Mouse (Mus musculus) lung, postnatal 0 days (tissue): Measurements from ENCODE around the gene Rundc1. TPM values are rescaled to one million over a fixed set of nuclear protein-coding genes. Genes with fewer than 3 reads are reported as not detected.
"Not testable (repeated sequence)": the region's sequence is repeated elsewhere in the genome, so short reads cannot be mapped to it uniquely, and the experiment has no call there.

Experiments
- ATAC-seq: fragments of 200-750 bp; cut with Nextera tagmentation; 2 replicates; pipeline ENCODE4 v1.8.0; 2017; ENCODE audit warnings: moderate library complexity
- DNase-seq: peaks from one replicate; pipeline ENCODE4 v3.0.0-alpha.2; 2016; ENCODE audit warnings: low spot score
- H3K27ac ChIP-seq: fragments of 300-500 bp; sonication (generic); 2 replicates; pipeline ENCODE4 v1.5.1; 2014; ENCODE audit warnings: antibody characterized with exemption, mild to moderate bottlenecking, low read length, mixed read lengths
- H3K27me3 ChIP-seq: fragments of 300-500 bp; sonication (generic); replicated peaks from 2 replicates; pipeline ENCODE4 v1.6.1; 2014; ENCODE audit warnings: low read length, mixed read lengths; ENCODE audit not compliant: insufficient read depth
- H3K36me3 ChIP-seq: fragments of 300-500 bp; sonication (generic); 2 replicates; pipeline ENCODE4 v1.6.1; 2014; ENCODE audit warnings: low read length, mixed read lengths; ENCODE audit not compliant: insufficient read depth
- H3K4me1 ChIP-seq: fragments of 300-500 bp; sonication (generic); 2 replicates; pipeline ENCODE4 v1.6.1; 2014; ENCODE audit warnings: antibody characterized with exemption, low read depth, low read length, mixed read lengths; ENCODE audit not compliant: insufficient read depth
- H3K4me2 ChIP-seq: fragments of 300-500 bp; sonication (generic); replicated peaks from 2 replicates; pipeline ENCODE4 v1.6.1; 2014; ENCODE audit warnings: low read depth, mild to moderate bottlenecking, low read length, moderate library complexity, mixed read lengths
- H3K4me3 ChIP-seq: fragments of 300-500 bp; sonication (generic); 2 replicates; pipeline ENCODE4 v1.5.1; 2014; ENCODE audit warnings: low read depth, low read length
- H3K9ac ChIP-seq: fragments of 300-500 bp; sonication (generic); replicated peaks from 2 replicates; pipeline ENCODE4 v1.6.1; 2014; ENCODE audit warnings: low read depth, mild to moderate bottlenecking
- H3K9me3 ChIP-seq: fragments of 300-500 bp; sonication (generic); 2 replicates; pipeline ENCODE4 v1.6.1; 2016; ENCODE audit warnings: low read length, mixed read lengths
- CTCF ChIP-seq: IDR thresholded peaks from 2 replicates; pipeline ENCODE4 v1.5.1; 2016; ENCODE audit warnings: antibody characterized with exemption, mild to moderate bottlenecking
- EP300 ChIP-seq: IDR thresholded peaks from 2 replicates; pipeline ENCODE4 v1.6.1; 2016; ENCODE audit warnings: antibody characterized with exemption, mild to moderate bottlenecking, control low read depth
- WGBS: fragments of 180-500 bp; shearing (Covaris S2); extraction: QIAGEN DNeasy Blood & Tissue Kit; methylation state at CpG from one replicate; pipeline ENCODE4 v1.1.7; 2014; 5-methylcytosine and 5-hydroxymethylcytosine counted together
- polyA plus RNA-seq: library from polyadenylated mRNA; unstranded; fragments of >200 nt; fragmentation: Nextera tagmentation; extraction: Ambion mirVana; gene quantifications from 2 replicates; pipeline ENCODE4 v1.2.1, GENCODE M21; 2015

Gene Rundc1
- polyA plus RNA-seq, 1 experiment from 2014 or later = 14.3 TPM

- no peak overlapping the region for H3K4me2 ChIP-seq
- DNase-seq = no peak
- H3K9ac ChIP-seq = no peak overlapping the region
- H3K4me1 ChIP-seq = no peaks in the 10 kb centered on the region
- H3K36me3 ChIP-seq = no peaks in the 10 kb centered on the region
- H3K9me3 ChIP-seq = no peaks in the 10 kb centered on the region
- TF ChIP-seq EP300 (no peak), CTCF (no peak)
- ATAC-seq = no peak
- no peak overlapping the region for H3K4me3 ChIP-seq
- no peak overlapping the region for H3K27ac ChIP-seq
- 46% methylated on average over 5 of the region's 5 CpGs for WGBS
- no peaks in the 10 kb centered on the region for H3K27me3 ChIP-seq
Observed at GRCm38 (mm10) chr11:101474298-101474697, 49.4 kb downstream of the Rundc1 start.

- not testable (repeated sequence) for DNase-seq, H3K27me3 ChIP-seq, H3K27ac ChIP-seq, H3K4me2 ChIP-seq, H3K4me3 ChIP-seq, ATAC-seq, H3K9me3 ChIP-seq, H3K4me1 ChIP-seq, H3K9ac ChIP-seq, H3K36me3 ChIP-seq
- 87% methylated on average over 4 of the region's 4 CpGs for WGBS
Observed at GRCm38 (mm10) chr11:101476361-101476760, 51.5 kb downstream of the Rundc1 start.

DNA sequence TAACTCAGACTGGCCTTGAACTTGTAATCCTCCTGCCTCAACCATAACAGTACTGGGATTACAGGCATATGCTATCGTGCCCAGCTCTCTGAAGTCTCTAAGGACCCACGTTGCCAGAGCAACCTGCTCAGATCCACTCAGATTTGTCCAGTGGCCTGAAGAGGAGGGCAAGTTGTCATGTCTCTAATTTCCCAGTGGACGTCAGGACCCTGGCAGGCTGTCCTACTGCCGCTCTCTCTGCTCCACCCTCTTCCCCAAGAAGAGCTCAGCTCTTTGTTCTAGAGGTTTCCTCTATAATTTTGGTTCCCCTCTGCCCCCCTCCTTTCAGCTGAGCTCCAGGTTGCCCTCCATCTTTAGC is 52.3 kb downstream of the Rundc1 start:
- H3K9me3 ChIP-seq = no peaks in the 10 kb centered on the region
- no peak overlapping the region for H3K9ac ChIP-seq
- H3K27ac ChIP-seq = no peak overlapping the region
- no peak overlapping the region for H3K4me2 ChIP-seq
- no peak for ATAC-seq
- no peaks in the 10 kb centered on the region for H3K36me3 ChIP-seq
- H3K27me3 ChIP-seq = no peaks in the 10 kb centered on the region
- TF ChIP-seq CTCF (no peak), EP300 (no peak)
- no peaks in the 10 kb centered on the region for H3K4me1 ChIP-seq
- H3K4me3 ChIP-seq = no peak overlapping the region
- WGBS = 33% methylated on average over 4 of the region's 4 CpGs
- DNase-seq = no peak

DNA sequence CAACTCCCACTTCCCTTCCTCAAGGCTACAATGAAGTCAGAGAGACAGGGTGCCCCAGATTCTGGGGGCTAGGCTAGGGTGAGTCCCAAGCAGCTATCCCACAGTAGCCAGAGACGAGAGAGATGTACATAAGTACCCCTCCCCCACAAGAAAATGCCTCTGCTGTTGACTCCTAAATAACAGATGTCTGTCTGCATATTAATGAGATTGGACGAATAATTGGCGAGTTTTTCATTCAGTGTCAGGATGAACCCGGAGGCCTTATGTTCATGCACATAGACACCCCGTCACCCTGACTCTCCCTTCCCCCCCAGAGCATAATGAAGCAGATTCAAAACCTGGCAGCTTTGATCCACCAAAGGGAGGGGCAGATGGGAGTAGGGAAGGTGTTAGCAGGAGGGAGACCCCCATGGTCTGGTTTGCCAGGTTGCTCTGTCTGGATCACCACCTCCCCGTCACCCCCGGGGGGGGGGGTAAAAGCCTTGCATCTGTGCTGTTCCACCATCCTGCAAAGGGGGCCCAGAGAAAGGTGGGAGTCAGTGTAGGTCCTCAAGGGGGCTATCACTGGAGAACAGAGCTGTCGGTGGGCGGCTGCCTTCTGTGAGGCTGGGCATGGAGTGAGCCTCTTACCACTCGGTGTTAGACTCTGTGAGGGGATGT is 52.8 kb downstream of the Rundc1 start:
- DNase-seq = no peak
- Histone ChIP-seq H3K36me3 (no peaks in the 10 kb centered on the region), H3K4me3 (no peak overlapping the region), H3K4me2 (no peak overlapping the region), H3K27me3 (no peaks in the 10 kb centered on the region), H3K9me3 (no peaks in the 10 kb centered on the region), H3K27ac (no peak overlapping the region), H3K9ac (no peak overlapping the region), H3K4me1 (no peaks in the 10 kb centered on the region)
- TF ChIP-seq EP300 (no peak), CTCF (no peak)
- WGBS = 60% methylated on average over 10 of the region's 10 CpGs
- ATAC-seq = no peak

DNA sequence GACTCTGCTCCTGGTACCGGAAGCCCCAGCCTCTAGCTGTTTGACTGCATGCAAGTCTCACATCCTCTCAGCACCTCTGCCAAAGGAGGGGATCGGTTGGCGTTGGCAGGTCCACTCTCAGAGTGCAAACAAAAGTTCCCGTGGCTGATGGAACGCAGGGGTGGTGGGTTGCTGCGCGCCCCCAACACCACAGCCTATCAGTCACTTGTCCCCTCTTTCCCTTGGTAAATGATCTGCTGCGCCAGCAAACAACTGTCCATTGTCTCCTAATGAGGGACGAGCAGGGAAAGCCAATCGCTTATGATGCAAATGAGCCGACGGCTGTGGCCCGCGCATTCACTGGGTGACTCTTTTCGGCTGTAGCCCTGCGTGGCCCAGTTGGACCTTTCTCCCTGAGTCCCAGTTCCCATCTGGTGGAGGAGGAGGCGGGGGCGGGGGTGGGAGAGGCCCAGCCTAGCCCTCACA is 54.3 kb downstream of the Rundc1 start:
- no peaks in the 10 kb centered on the region for H3K27me3 ChIP-seq
- no peaks in the 10 kb centered on the region for H3K9me3 ChIP-seq
- ATAC-seq (no peak), DNase-seq (no peak)
- H3K4me1 ChIP-seq = no peaks in the 10 kb centered on the region
- no peaks in the 10 kb centered on the region for H3K36me3 ChIP-seq
- WGBS = 7% methylated on average over 18 of the region's 18 CpGs
- no peak overlapping the region for H3K4me3 ChIP-seq
- peak overlapping the region; percentile 36; the same call in 1 of the 2 replicates for H3K4me2 ChIP-seq
- TF ChIP-seq CTCF = no peak
- TF ChIP-seq EP300 = no peak
- no peak overlapping the region for H3K27ac ChIP-seq
- no peak overlapping the region for H3K9ac ChIP-seq

GRCm38 (mm10) chr11:101480912-101481311 is 56.0 kb downstream of the Rundc1 start:
- ATAC-seq (no peak), DNase-seq (no peak)
- no peak for TF ChIP-seq EP300
- Histone ChIP-seq H3K27ac (no peak overlapping the region), H3K27me3 (no peaks in the 10 kb centered on the region), H3K4me2 (no peak overlapping the region), H3K4me1 (no peaks in the 10 kb centered on the region), H3K4me3 (no peak overlapping the region), H3K9ac (no peak overlapping the region), H3K36me3 (no peaks in the 10 kb centered on the region), H3K9me3 (no peaks in the 10 kb centered on the region)
- WGBS = 24% methylated on average over 6 of the region's 6 CpGs

- TF ChIP-seq EP300 = no peak
- TF ChIP-seq CTCF = no peak
- Histone ChIP-seq H3K9ac (no peak overlapping the region), H3K27ac (no peak overlapping the region), H3K4me2 (no peak overlapping the region), H3K9me3 (no peaks in the 10 kb centered on the region), H3K4me3 (no peak overlapping the region), H3K4me1 (no peaks in the 10 kb centered on the region), H3K27me3 (no peaks in the 10 kb centered on the region), H3K36me3 (no peaks in the 10 kb centered on the region)
- DNase-seq (peak; percentile 26), ATAC-seq (no peak)
- 28% methylated on average over 3 of the region's 3 CpGs for WGBS
Observed at GRCm38 (mm10) chr11:101483804-101484203, 58.9 kb downstream of the Rundc1 start.
